9 mouse cellular contexts compared by ENCODE assay signal in the genomic region with DNA sequence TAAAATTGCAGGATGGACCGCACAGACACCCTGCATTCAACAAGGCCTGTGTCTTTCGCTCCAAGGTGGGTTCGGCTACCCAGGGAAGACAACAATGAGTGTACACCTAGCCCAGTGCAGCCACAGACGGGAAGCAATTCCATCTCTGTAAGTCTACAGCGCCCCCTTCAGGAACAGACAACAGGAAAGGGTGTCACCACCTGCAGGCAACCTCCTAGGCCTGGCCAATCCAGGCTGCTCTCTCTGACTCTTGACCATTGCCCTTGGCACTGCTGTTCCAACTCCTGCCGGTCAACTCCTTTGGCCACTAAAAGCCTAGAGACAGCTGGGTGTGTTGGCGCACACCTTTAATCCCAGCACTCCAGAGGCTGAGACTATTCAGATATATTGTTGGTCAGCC. TPM values are rescaled to one million over a fixed set of nuclear protein-coding genes. Genes with fewer than 3 reads are reported as not detected.
DNase-seq lines count a peak whose midpoint lies in the region; ATAC-seq and TF ChIP-seq lines count a peak whose summit lies in the region.
"Had no signal": no experiment of that assay in that cellular context is flagged by ENCODE, and none has a peak within 500 bp of the region (broad histone marks: within the 10 kb centered on the region; RNA-seq: fewer than 3 reads in every experiment).

No protein-coding gene starts in this region.

- no peak overlapping the region for H3K4me3 ChIP-seq in cortical plate, adult 2 months (ENCODE audit: insufficient read depth, low read length)
- H3K4me3 ChIP-seq in spleen, adult 2 months (ENCODE audit: extremely low read depth, insufficient read depth, insufficient read length): no peak overlapping the region
- H3K4me3 ChIP-seq in hindbrain, embryonic 14.5 days (replicated peaks; ENCODE audit: low read length): no peak overlapping the region
- H3K4me3 ChIP-seq in forebrain, embryonic 15.5 days: no peak overlapping the region

- peak; percentile 32 for DNase-seq in gastrocnemius, postnatal 10 days
- DNase-seq in gastrocnemius, postnatal 14 days: no peak
- DNase-seq in CD8-positive naive resting alpha-beta T cell, adult 2 months (ENCODE audit: low read depth in 2 of 2, low spot score in 2 of 2): peak; percentile 54 to 61
- DNase-seq in spleen, adult 2 months (ENCODE audit: low read depth in 1 of 2, low spot score in 2 of 2): peak; percentile 29 to 60
- DNase-seq in hindbrain, embryonic 14.5 days (ENCODE audit: low spot score): no peak

- H3K4me1 ChIP-seq in cortical plate, adult 2 months (ENCODE audit: control insufficient read depth, insufficient read depth, low read length): no peaks in the 10 kb centered on the region
- H3K4me1 ChIP-seq in spleen, adult 2 months (ENCODE audit: control insufficient read depth, insufficient read depth, insufficient read length): no peaks in the 10 kb centered on the region; the same call in 1 of the 2 replicates
- no peaks in the 10 kb centered on the region for H3K4me1 ChIP-seq in hindbrain, embryonic 14.5 days (replicated peaks; ENCODE audit: control insufficient read depth, insufficient read depth, low read length)
- H3K4me1 ChIP-seq in forebrain, embryonic 15.5 days: no peaks in the 10 kb centered on the region

- no peaks in the 10 kb centered on the region for H3K27me3 ChIP-seq in spleen, adult 2 months (ENCODE audit: control insufficient read depth, insufficient read depth, low read length)
- H3K27me3 ChIP-seq in hindbrain, embryonic 14.5 days (ENCODE audit: control insufficient read depth, insufficient read depth, low read length): no peaks in the 10 kb centered on the region
- H3K27me3 ChIP-seq in forebrain, embryonic 15.5 days: no peaks in the 10 kb centered on the region

- no peaks in the 10 kb centered on the region for H3K9me3 ChIP-seq in hindbrain, embryonic 14.5 days (ENCODE audit: control insufficient read depth, low read length)
- no peaks in the 10 kb centered on the region for H3K9me3 ChIP-seq in forebrain, embryonic 15.5 days

- H3K9ac ChIP-seq in hindbrain, embryonic 14.5 days: no peak overlapping the region
- H3K9ac ChIP-seq in forebrain, embryonic 15.5 days (replicated peaks): no peak overlapping the region

- ATAC-seq in hindbrain, embryonic 14.5 days (ENCODE audit: low FRiP score): no peak
- ATAC-seq in cerebellum, adult (ENCODE audit: insufficient number of reproducible peaks, low FRiP score, low TSS enrichment): no peak
- ATAC-seq in forebrain, embryonic 15.5 days (replicated peaks): no peak
- ATAC-seq: midbrain, embryonic 16.5 days had no signal

- H3K4me2 ChIP-seq in hindbrain, embryonic 14.5 days (replicated peaks): no peak overlapping the region
- no peak overlapping the region for H3K4me2 ChIP-seq in forebrain, embryonic 15.5 days (replicated peaks)

- WGBS in spleen, adult 2 months: 78% methylated on average over 7 of the region's 7 CpGs
- 79% methylated on average over 7 of the region's 7 CpGs for WGBS in hindbrain, embryonic 14.5 days
- WGBS in forebrain, embryonic 15.5 days: 76% methylated on average over 7 of the region's 7 CpGs

- no peak overlapping the region for H3K27ac ChIP-seq in cortical plate, adult 2 months (ENCODE audit: insufficient read depth, low read length)
- H3K27ac ChIP-seq in spleen, adult 2 months (ENCODE audit: insufficient read depth, low read length): no peak overlapping the region
- H3K27ac ChIP-seq in hindbrain, embryonic 14.5 days: no peak overlapping the region
- H3K27ac ChIP-seq in forebrain, embryonic 15.5 days (replicated peaks): no peak overlapping the region

- no peaks in the 10 kb centered on the region for H3K36me3 ChIP-seq in spleen, adult 2 months (ENCODE audit: control insufficient read depth, insufficient read depth, low read length)
- no peaks in the 10 kb centered on the region for H3K36me3 ChIP-seq in hindbrain, embryonic 14.5 days (replicated peaks; ENCODE audit: control insufficient read depth, insufficient read depth)
- no peaks in the 10 kb centered on the region for H3K36me3 ChIP-seq in forebrain, embryonic 15.5 days

- intact Hi-C loops in gastrocnemius, postnatal 14 days (cut with DNase I; ENCODE audit: low total_unique reads): no loop called here

- TF ChIP-seq POLR2A in cortical plate, adult 2 months (IDR thresholded peaks at IDR 0.05; ENCODE audit: extremely low read depth, insufficient read depth, low read length): no peak
- TF ChIP-seq POLR2A in spleen, adult 2 months (IDR thresholded peaks at IDR 0.05; ENCODE audit: low read depth, low read length): no peak

- TF ChIP-seq CTCF in cortical plate, adult 2 months (IDR thresholded peaks at IDR 0.05; ENCODE audit: extremely low read depth, insufficient read depth, low read length): peak; percentile 21; the same call in 1 of the 2 replicates
- TF ChIP-seq CTCF in spleen, adult 2 months (IDR thresholded peaks at IDR 0.05; ENCODE audit: extremely low read depth, insufficient read depth, insufficient read length, insufficient replicate concordance): peak; percentile 45; the same call in 1 of the 2 replicates

RNA-seq across cellular contexts. Expression of gene Bak1, which starts 27.7 kb away (rescaled TPM):
- total RNA-seq in gastrocnemius, postnatal 10 days (2021): 10 to 100 TPM; 26.5 to 30.5 TPM
- total RNA-seq in gastrocnemius, postnatal 14 days (2021): 10 to 100 TPM; 24.7 to 27.9 TPM
- polyA plus RNA-seq in cortical plate, adult 2 months (2012; rRNA removed): 17.3 and 19.3 TPM in 2 replicates
- polyA plus RNA-seq in spleen, adult 2 months (2012; rRNA removed): 50.3 and 67.8 TPM in 2 replicates
- polyA plus RNA-seq in hindbrain, embryonic 14.5 days (2014; fragmentation: Nextera tagmentation; extraction: Ambion mirVana): 5.9 and 6.9 TPM in 2 replicates
- polyA plus RNA-seq in forebrain, embryonic 15.5 days (2015; fragmentation: Nextera tagmentation; extraction: Ambion mirVana): 2.3 and 2.7 TPM in 2 replicates

RNA-seq across cellular contexts. Expression of gene Zbtb9, which starts 28.2 kb away (rescaled TPM):
- 1 to 10 TPM; 2.7 to 3.9 TPM for total RNA-seq in gastrocnemius, postnatal 10 days (2021)
- 1 to 10 TPM; 1.6 to 2.6 TPM for total RNA-seq in gastrocnemius, postnatal 14 days (2021)
- polyA plus RNA-seq in cortical plate, adult 2 months (2012; rRNA removed): 13.9 and 14.5 TPM in 2 replicates
- polyA plus RNA-seq in spleen, adult 2 months (2012; rRNA removed): 13.7 and 25.0 TPM in 2 replicates
- polyA plus RNA-seq in hindbrain, embryonic 14.5 days (2014; fragmentation: Nextera tagmentation; extraction: Ambion mirVana): 9.7 and 11.1 TPM in 2 replicates
- polyA plus RNA-seq in forebrain, embryonic 15.5 days (2015; fragmentation: Nextera tagmentation; extraction: Ambion mirVana): 15.8 and 17.2 TPM in 2 replicates

RNA-seq across cellular contexts. Expression of gene Itpr3, which starts 56.0 kb away (rescaled TPM):
- 1 to 10 TPM; 6.3 to 7.2 TPM for total RNA-seq in gastrocnemius, postnatal 10 days (2021)
- 1 to 10 TPM; 4.2 to 5.7 TPM for total RNA-seq in gastrocnemius, postnatal 14 days (2021)
- 2.4 and 2.6 TPM in 2 replicates for polyA plus RNA-seq in cortical plate, adult 2 months (2012; rRNA removed)
- polyA plus RNA-seq in spleen, adult 2 months (2012; rRNA removed): 50.9 and 61.4 TPM in 2 replicates
- 1.2 and 1.8 TPM in 2 replicates for polyA plus RNA-seq in hindbrain, embryonic 14.5 days (2014; fragmentation: Nextera tagmentation; extraction: Ambion mirVana)
- polyA plus RNA-seq in forebrain, embryonic 15.5 days (2015; fragmentation: Nextera tagmentation; extraction: Ambion mirVana): 0.43 and 0.46 TPM in 2 replicates

Comparison
In these comparisons a context has a peak if more than half of its experiments do, and no peak if none do; other contexts are left out.
1. DNase-seq: peak in gastrocnemius, postnatal 10 days (single experiment), CD8-positive naive resting alpha-beta T cell, adult 2 months (2 of 2) and spleen, adult 2 months (2 of 2); none in gastrocnemius, postnatal 14 days (single experiment) and hindbrain, embryonic 14.5 days (single experiment).
2. RNA of gene Itpr3, which starts 56.0 kb away (polyA plus RNA-seq): 50.9 to 61.4 TPM in spleen, adult 2 months; 2.4 to 2.6 TPM in cortical plate, adult 2 months, 1.2 to 1.8 TPM in hindbrain, embryonic 14.5 days and 0.43 to 0.46 TPM in forebrain, embryonic 15.5 days; every median in the first group is over 10 times any median in the second.